Mouse (Mus musculus): ENCODE measurements at regions not wholly inside any gene's neighbourhood (a gene's known extent, or its start where the extent isn't known, plus 50 kb on each side); places are given as distances from the start of the nearest gene placed in this dataset.

DNA sequence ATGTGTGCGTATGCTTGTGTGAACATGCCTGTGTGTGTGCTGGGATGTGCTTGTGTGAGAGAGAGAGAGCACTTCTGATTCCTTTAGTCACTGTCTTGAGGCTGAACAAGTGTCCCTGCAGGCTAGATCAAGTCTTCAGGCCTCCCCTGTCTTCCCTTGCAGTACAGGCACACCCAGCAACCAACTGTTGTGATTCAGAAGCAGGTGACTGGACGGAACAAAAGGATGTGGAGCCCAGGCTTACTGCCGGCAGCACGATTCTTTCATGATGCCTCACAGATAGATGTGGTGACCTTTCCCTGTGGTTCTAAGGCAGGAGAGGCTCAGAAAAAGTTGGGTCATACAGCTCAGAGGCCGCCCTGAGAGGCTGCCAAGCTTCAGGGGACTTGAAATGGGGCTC lies 114.0 kb upstream of the Gli2 start:
- TF ChIP-seq EP300 (IDR thresholded peaks at IDR 0.05; ENCODE audit: low read depth) (no peak), CTCF (IDR thresholded peaks at IDR 0.05; ENCODE audit: low read depth) (no peak)
- no peaks in the 10 kb centered on the region for H3K27me3 ChIP-seq (ENCODE audit: control insufficient read depth, insufficient read depth, low read length)
- ATAC-seq (ENCODE audit: insufficient read depth, low read depth) (no peak), DNase-seq (ENCODE audit: low spot score) (no peak)
- H3K27ac ChIP-seq (ENCODE audit: low read depth) = no peak overlapping the region
- WGBS = 76% methylated on average over 5 of the region's 5 CpGs
- H3K36me3 ChIP-seq (replicated peaks; ENCODE audit: control insufficient read depth, insufficient read depth, low read length) = no peaks in the 10 kb centered on the region
- no peaks in the 10 kb centered on the region for H3K9me3 ChIP-seq (replicated peaks; ENCODE audit: control insufficient read depth, low read length)
- H3K9ac ChIP-seq (replicated peaks; ENCODE audit: low read depth, low read length) = no peak overlapping the region
- no peak overlapping the region for H3K4me3 ChIP-seq (ENCODE audit: low read depth, low read length)
- no peaks in the 10 kb centered on the region for H3K4me1 ChIP-seq (ENCODE audit: control insufficient read depth, insufficient read depth)
- H3K4me2 ChIP-seq (ENCODE audit: low read depth, low read length) = no peak overlapping the region

DNA sequence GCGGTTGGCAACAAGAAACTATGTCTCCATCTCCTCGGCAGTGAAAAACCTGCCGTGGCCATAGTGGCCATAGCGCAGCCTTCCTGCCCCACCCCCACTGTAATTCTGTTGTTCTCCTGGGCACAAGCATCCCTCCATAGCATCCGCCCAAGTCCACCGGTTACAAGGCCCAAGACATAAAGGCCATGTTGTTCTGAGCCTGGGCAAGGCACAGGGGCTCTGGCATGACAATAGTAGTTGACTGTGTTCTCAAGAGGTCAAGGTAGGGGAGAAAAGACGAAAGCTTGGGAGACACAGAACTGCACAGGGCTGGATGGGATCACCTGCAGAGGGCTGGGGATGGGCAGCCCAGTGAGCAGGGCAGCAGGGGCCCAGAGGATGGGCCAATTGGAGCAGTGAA lies 112.9 kb upstream of the Gli2 start:
- Histone ChIP-seq H3K9ac (replicated peaks; ENCODE audit: low read depth, low read length) (no peak overlapping the region), H3K27ac (ENCODE audit: low read depth) (no peak overlapping the region), H3K4me3 (ENCODE audit: low read depth, low read length) (no peak overlapping the region), H3K4me1 (ENCODE audit: control insufficient read depth, insufficient read depth) (no peaks in the 10 kb centered on the region), H3K9me3 (replicated peaks; ENCODE audit: control insufficient read depth, low read length) (no peaks in the 10 kb centered on the region), H3K4me2 (ENCODE audit: low read depth, low read length) (no peak overlapping the region), H3K36me3 (replicated peaks; ENCODE audit: control insufficient read depth, insufficient read depth, low read length) (no peaks in the 10 kb centered on the region), H3K27me3 (ENCODE audit: control insufficient read depth, insufficient read depth, low read length) (no peaks in the 10 kb centered on the region)
- no peak for DNase-seq (ENCODE audit: low spot score)
- WGBS = 92% methylated on average over 7 of the region's 7 CpGs
- ATAC-seq (ENCODE audit: insufficient read depth, low read depth) = no peak
- TF ChIP-seq CTCF (IDR thresholded peaks at IDR 0.05; ENCODE audit: low read depth) (no peak), EP300 (IDR thresholded peaks at IDR 0.05; ENCODE audit: low read depth) (no peak)

DNA sequence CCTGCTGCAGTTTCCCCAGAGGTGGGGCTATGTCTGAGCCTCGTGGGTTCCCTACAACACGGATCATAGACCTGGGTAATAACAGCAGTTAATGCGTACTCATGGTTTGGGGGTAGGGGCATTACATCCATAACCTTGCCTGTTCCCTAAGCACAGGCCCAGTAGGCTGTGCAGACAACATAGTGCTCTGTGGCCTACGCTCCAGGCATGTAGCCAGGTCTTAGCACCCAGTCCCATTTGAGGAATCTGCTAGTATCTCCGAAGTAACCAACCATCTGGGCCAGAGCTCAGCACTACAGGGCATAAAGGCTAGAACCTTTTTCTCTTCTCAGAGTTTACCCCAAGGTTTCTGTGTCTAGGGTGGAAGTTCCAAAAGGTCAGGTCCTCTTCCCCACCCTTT lies 111.4 kb upstream of the Gli2 start:
- ATAC-seq (ENCODE audit: insufficient read depth, low read depth) (no peak), DNase-seq (ENCODE audit: low spot score) (no peak)
- Histone ChIP-seq H3K27me3 (ENCODE audit: control insufficient read depth, insufficient read depth, low read length) (no peaks in the 10 kb centered on the region), H3K4me3 (ENCODE audit: low read depth, low read length) (no peak overlapping the region), H3K4me1 (ENCODE audit: control insufficient read depth, insufficient read depth) (no peaks in the 10 kb centered on the region), H3K36me3 (replicated peaks; ENCODE audit: control insufficient read depth, insufficient read depth, low read length) (no peaks in the 10 kb centered on the region), H3K9ac (replicated peaks; ENCODE audit: low read depth, low read length) (no peak overlapping the region), H3K4me2 (ENCODE audit: low read depth, low read length) (no peak overlapping the region), H3K27ac (ENCODE audit: low read depth) (no peak overlapping the region), H3K9me3 (replicated peaks; ENCODE audit: control insufficient read depth, low read length) (no peaks in the 10 kb centered on the region)
- WGBS = 73% methylated on average over 5 of the region's 5 CpGs
- TF ChIP-seq CTCF (IDR thresholded peaks at IDR 0.05; ENCODE audit: low read depth) = no peak
- TF ChIP-seq EP300 (IDR thresholded peaks at IDR 0.05; ENCODE audit: low read depth) = no peak

DNA sequence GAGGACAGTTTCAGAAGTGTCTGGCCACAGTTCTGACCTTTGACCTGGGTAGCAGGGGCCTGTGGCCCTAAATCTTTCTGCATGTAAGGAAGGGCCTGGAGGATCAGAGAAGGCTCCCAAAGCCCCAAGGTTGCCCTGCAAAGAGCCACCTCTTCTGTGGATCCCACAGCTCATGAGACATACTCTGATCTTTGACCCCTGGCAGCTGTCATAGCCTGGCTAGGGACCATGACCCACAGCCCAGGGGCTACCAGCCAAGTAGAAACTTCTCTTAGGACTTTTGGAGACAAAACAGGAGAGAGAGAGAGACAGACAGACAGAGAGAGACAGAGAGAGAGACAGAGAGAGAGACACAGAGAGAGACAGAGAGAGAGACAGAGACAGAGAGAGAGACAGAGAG lies 110.4 kb upstream of the Gli2 start:
- H3K4me1 ChIP-seq (ENCODE audit: control insufficient read depth, insufficient read depth) = no peaks in the 10 kb centered on the region
- no peak overlapping the region for H3K27ac ChIP-seq (ENCODE audit: low read depth)
- H3K27me3 ChIP-seq (ENCODE audit: control insufficient read depth, insufficient read depth, low read length) = no peaks in the 10 kb centered on the region
- ATAC-seq (ENCODE audit: insufficient read depth, low read depth) = no peak
- no peak for TF ChIP-seq CTCF (IDR thresholded peaks at IDR 0.05; ENCODE audit: low read depth)
- no peaks in the 10 kb centered on the region for H3K36me3 ChIP-seq (replicated peaks; ENCODE audit: control insufficient read depth, insufficient read depth, low read length)
- no peak overlapping the region for H3K4me2 ChIP-seq (ENCODE audit: low read depth, low read length)
- no peak overlapping the region for H3K9ac ChIP-seq (replicated peaks; ENCODE audit: low read depth, low read length)
- H3K9me3 ChIP-seq (replicated peaks; ENCODE audit: control insufficient read depth, low read length) = no peaks in the 10 kb centered on the region
- no peak for DNase-seq (ENCODE audit: low spot score)
- no peak overlapping the region for H3K4me3 ChIP-seq (ENCODE audit: low read depth, low read length)

DNA sequence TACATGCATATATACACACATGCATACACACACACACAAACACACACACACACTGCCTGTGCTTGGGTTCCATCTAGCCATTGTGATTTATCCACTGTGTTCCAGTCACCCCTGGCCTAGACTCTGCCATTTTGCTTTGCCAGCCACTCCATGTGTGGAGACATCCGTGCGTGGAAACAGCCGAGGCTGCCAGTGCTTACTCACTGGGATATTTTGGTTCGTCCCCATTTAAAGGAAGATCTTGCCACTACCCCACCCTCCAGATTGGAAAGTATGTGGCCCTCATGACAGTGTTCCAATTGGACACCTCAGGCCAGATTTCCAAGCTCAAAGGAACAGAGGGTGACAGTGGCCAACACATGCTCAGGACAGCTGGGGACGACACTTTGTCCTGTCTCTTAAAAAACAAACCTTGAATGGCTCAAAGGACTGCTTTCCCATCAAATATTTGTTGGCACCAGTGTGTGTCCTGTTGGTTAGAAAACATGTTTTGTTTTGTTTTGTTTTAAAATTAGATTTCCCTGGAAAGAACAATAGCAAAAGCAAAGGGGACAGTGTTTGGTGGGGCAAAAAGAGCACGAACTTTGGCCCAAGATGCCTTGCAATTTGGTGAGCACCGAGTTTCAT lies 109.8 kb upstream of the Gli2 start:
- WGBS = 79% methylated on average over 7 of the region's 7 CpGs
- Histone ChIP-seq H3K9me3 (replicated peaks; ENCODE audit: control insufficient read depth, low read length) (no peaks in the 10 kb centered on the region), H3K27ac (ENCODE audit: low read depth) (no peak overlapping the region), H3K9ac (replicated peaks; ENCODE audit: low read depth, low read length) (no peak overlapping the region), H3K27me3 (ENCODE audit: control insufficient read depth, insufficient read depth, low read length) (no peaks in the 10 kb centered on the region), H3K36me3 (replicated peaks; ENCODE audit: control insufficient read depth, insufficient read depth, low read length) (no peaks in the 10 kb centered on the region), H3K4me2 (ENCODE audit: low read depth, low read length) (no peak overlapping the region), H3K4me1 (ENCODE audit: control insufficient read depth, insufficient read depth) (no peaks in the 10 kb centered on the region), H3K4me3 (ENCODE audit: low read depth, low read length) (no peak overlapping the region)
- TF ChIP-seq EP300 (IDR thresholded peaks at IDR 0.05; ENCODE audit: low read depth) (no peak), CTCF (IDR thresholded peaks at IDR 0.05; ENCODE audit: low read depth) (no peak)
- ATAC-seq (ENCODE audit: insufficient read depth, low read depth) (no peak), DNase-seq (ENCODE audit: low spot score) (no peak)

DNA sequence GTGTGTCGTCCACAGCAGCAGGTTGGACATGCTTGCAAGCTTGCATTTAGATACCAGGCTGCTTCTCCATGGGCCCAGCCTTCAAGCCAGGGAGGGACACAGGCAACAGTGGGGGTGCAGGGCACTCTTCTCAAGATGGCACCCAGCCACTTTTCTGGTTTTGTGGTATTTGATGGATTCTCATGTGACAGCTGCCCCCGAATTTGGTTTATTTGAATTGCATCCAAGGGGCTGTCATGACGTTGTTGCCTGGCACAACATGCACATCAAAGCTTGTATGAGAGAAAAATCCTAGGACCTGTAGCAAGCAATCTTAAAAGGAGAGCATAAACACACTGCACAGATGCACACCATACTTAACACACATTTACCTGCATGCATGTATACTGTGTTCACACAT lies 108.3 kb upstream of the Gli2 start:
- TF ChIP-seq CTCF (IDR thresholded peaks at IDR 0.05; ENCODE audit: low read depth) (no peak), EP300 (IDR thresholded peaks at IDR 0.05; ENCODE audit: low read depth) (no peak)

More for the DNA sequence above, 108.3 kb upstream of the Gli2 start:
- Histone ChIP-seq H3K9ac (replicated peaks; ENCODE audit: low read depth, low read length) (no peak overlapping the region), H3K27ac (ENCODE audit: low read depth) (no peak overlapping the region), H3K36me3 (replicated peaks; ENCODE audit: control insufficient read depth, insufficient read depth, low read length) (no peaks in the 10 kb centered on the region), H3K4me2 (ENCODE audit: low read depth, low read length) (no peak overlapping the region), H3K4me1 (ENCODE audit: control insufficient read depth, insufficient read depth) (no peaks in the 10 kb centered on the region), H3K9me3 (replicated peaks; ENCODE audit: control insufficient read depth, low read length) (no peaks in the 10 kb centered on the region), H3K27me3 (ENCODE audit: control insufficient read depth, insufficient read depth, low read length) (no peaks in the 10 kb centered on the region), H3K4me3 (ENCODE audit: low read depth, low read length) (no peak overlapping the region)
- no peak for ATAC-seq (ENCODE audit: insufficient read depth, low read depth)
- no peak for DNase-seq (ENCODE audit: low spot score)
- WGBS = 73% methylated on average over 3 of the region's 3 CpGs

Data from heart, postnatal 0 days (tissue).